Mouse (Mus musculus) stomach, postnatal 0 days (tissue): ENCODE results near the gene Crk. TPM values are rescaled to one million over a fixed set of nuclear protein-coding genes. Genes with fewer than 3 reads are reported as not detected.

Source experiments
- ATAC-seq: fragments of 200-750 bp; cut with Nextera tagmentation; 2 replicates; pipeline ENCODE4 v1.8.0; 2017; ENCODE audit not compliant: low FRiP score, low TSS enrichment
- DNase-seq: peaks from one replicate; pipeline ENCODE4 v3.0.0-alpha.2; 2016; ENCODE audit warnings: low spot score
- H3K27ac ChIP-seq: fragments of 300-500 bp; sonication (generic); replicated peaks from 2 replicates; pipeline ENCODE4 v1.5.1; 2014; ENCODE audit warnings: mild to moderate bottlenecking, control low read depth
- H3K27me3 ChIP-seq: fragments of 300-500 bp; sonication (generic); 2 replicates; pipeline ENCODE4 v1.6.1; 2014; ENCODE audit warnings: low read length; ENCODE audit not compliant: control insufficient read depth, insufficient read depth
- H3K36me3 ChIP-seq: fragments of 300-500 bp; sonication (generic); 2 replicates; pipeline ENCODE4 v1.6.1; 2014; ENCODE audit warnings: low read length, mixed read lengths; ENCODE audit not compliant: control insufficient read depth, insufficient read depth
- H3K4me1 ChIP-seq: fragments of 300-500 bp; sonication (generic); replicated peaks from 2 replicates; pipeline ENCODE4 v1.6.1; 2014; ENCODE audit warnings: antibody characterized with exemption; ENCODE audit not compliant: control insufficient read depth, insufficient read depth
- H3K4me2 ChIP-seq: fragments of 300-500 bp; sonication (generic); replicated peaks from 2 replicates; pipeline ENCODE4 v1.6.1; 2014; ENCODE audit warnings: low read depth, mild to moderate bottlenecking, control low read depth, moderate library complexity
- H3K4me3 ChIP-seq: fragments of 300-500 bp; sonication (generic); 2 replicates; pipeline ENCODE4 v1.5.1; 2014; ENCODE audit warnings: low read depth, low read length, control low read depth
- H3K9ac ChIP-seq: fragments of 300-500 bp; sonication (generic); 2 replicates; pipeline ENCODE4 v1.6.1; 2014; ENCODE audit warnings: mild to moderate bottlenecking, low read length, control low read depth, mixed read lengths
- H3K9me3 ChIP-seq: fragments of 300-500 bp; sonication (generic); 2 replicates; pipeline ENCODE4 v1.6.1; 2016; ENCODE audit warnings: low read length; ENCODE audit not compliant: control insufficient read depth
- CTCF ChIP-seq: IDR thresholded peaks from 2 replicates; pipeline ENCODE4 v1.5.1; 2016; ENCODE audit warnings: antibody characterized with exemption, low read depth, mild to moderate bottlenecking, moderate library complexity
- EP300 ChIP-seq: optimal IDR thresholded peaks from 2 replicates; pipeline ENCODE3; 2016; ENCODE audit warnings: antibody characterized with exemption
- WGBS: fragments of 180-500 bp; shearing (Covaris S2); extraction: QIAGEN DNeasy Blood & Tissue Kit; methylation state at CpG from one replicate; pipeline ENCODE4 v1.1.7; 2014; 5-methylcytosine and 5-hydroxymethylcytosine counted together
- polyA plus RNA-seq: library from polyadenylated mRNA; unstranded; fragments of >200 nt; fragmentation: Nextera tagmentation; extraction: Ambion mirVana; gene quantifications from 2 replicates; pipeline ENCODE4 v1.2.1, GENCODE M21; 2015

Crk gene
- polyA plus RNA-seq, 1 experiment from 2014 or later: 68.8 TPM

GRCm38 (mm10) chr11:75702761-75703160, 23.7 kb downstream of the Crk start:
- peaks cover 21% of the 10 kb centered on the region for H3K36me3 ChIP-seq
- no peaks in the 10 kb centered on the region for H3K27me3 ChIP-seq
- TF ChIP-seq EP300 (no peak), CTCF (no peak)
- no peak overlapping the region for H3K9ac ChIP-seq
- WGBS: 93% methylated on average over 6 of the region's 6 CpGs
- H3K4me1 ChIP-seq: no peaks in the 10 kb centered on the region
- H3K4me3 ChIP-seq: no peak overlapping the region
- H3K9me3 ChIP-seq: no peaks in the 10 kb centered on the region
- H3K4me2 ChIP-seq: no peak overlapping the region
- ATAC-seq (no peak), DNase-seq (no peak)
- H3K27ac ChIP-seq: no peak overlapping the region

GRCm38 (mm10) chr11:75703748-75704147, 24.7 kb downstream of the Crk start:
- H3K4me1 ChIP-seq: no peaks in the 10 kb centered on the region
- DNase-seq: no peak
- H3K4me2 ChIP-seq: no peak overlapping the region
- TF ChIP-seq EP300: no peak
- TF ChIP-seq CTCF: no peak
- peaks cover 19% of the 10 kb centered on the region for H3K36me3 ChIP-seq
- ATAC-seq: no peak
- no peak overlapping the region for H3K9ac ChIP-seq
- no peak overlapping the region for H3K4me3 ChIP-seq
- H3K9me3 ChIP-seq: no peaks in the 10 kb centered on the region
- H3K27ac ChIP-seq: no peak overlapping the region
- no peaks in the 10 kb centered on the region for H3K27me3 ChIP-seq
- 87% methylated on average over 2 of the region's 2 CpGs for WGBS

GRCm38 (mm10) chr11:75713949-75714348, 34.9 kb downstream of the Crk start:
- H3K4me2 ChIP-seq: no peak overlapping the region
- no peaks in the 10 kb centered on the region for H3K9me3 ChIP-seq
- H3K27ac ChIP-seq: no peak overlapping the region
- peak; percentile 74 for TF ChIP-seq CTCF
- no peak for TF ChIP-seq EP300
- no peaks in the 10 kb centered on the region for H3K27me3 ChIP-seq
- DNase-seq: no peak
- H3K9ac ChIP-seq: no peak overlapping the region
- 94% methylated on average over 1 of the region's 1 CpGs for WGBS
- no peak overlapping the region for H3K4me3 ChIP-seq
- no peaks in the 10 kb centered on the region for H3K4me1 ChIP-seq
- no peak for ATAC-seq
- no peaks in the 10 kb centered on the region for H3K36me3 ChIP-seq

DNA sequence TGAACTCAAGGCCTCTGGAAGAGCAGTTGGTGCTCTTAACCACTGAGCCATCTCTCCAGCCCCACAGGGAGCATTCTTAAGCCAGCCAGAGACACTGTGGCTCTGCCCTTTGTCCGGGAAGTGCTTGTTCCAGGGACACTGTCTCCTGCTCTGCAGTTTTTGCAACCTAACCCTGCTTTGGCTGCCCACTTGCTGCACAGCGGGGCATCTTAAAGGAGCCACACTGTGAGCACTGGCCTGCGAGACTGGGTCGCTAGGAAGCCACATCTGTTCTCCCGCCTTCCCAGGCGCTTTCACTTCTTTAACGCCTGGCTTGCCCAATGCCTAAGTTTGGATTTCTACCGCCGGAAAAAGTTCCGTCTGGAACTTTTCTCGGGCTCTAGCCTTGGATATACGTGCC, 36.5 kb downstream of the Crk start:
- Histone ChIP-seq H3K27ac (no peak overlapping the region), H3K4me3 (no peak overlapping the region), H3K36me3 (no peaks in the 10 kb centered on the region), H3K27me3 (no peaks in the 10 kb centered on the region), H3K4me2 (no peak overlapping the region), H3K9me3 (no peaks in the 10 kb centered on the region), H3K9ac (no peak overlapping the region), H3K4me1 (no peaks in the 10 kb centered on the region)
- 35% methylated on average over 12 of the region's 12 CpGs for whole genome bisulfite sequencing
- DNase-seq: no peak
- TF ChIP-seq CTCF (no peak), EP300 (no peak)
- no peak for ATAC-seq

GRCm38 (mm10) chr11:75716661-75717325, 37.7 kb downstream of the Crk start:
- 64% methylated on average over 7 of the region's 8 CpGs for WGBS
- no peaks in the 10 kb centered on the region for H3K27me3 ChIP-seq

GRCm38 (mm10) chr11:75722339-75722738, 43.3 kb downstream of the Crk start:
- no peak overlapping the region for H3K9ac ChIP-seq
- no peak overlapping the region for H3K4me3 ChIP-seq
- H3K4me2 ChIP-seq: no peak overlapping the region
- TF ChIP-seq CTCF (no peak), EP300 (no peak)
- ATAC-seq: no peak
- 39% methylated on average over 4 of the region's 4 CpGs for WGBS
- H3K36me3 ChIP-seq: no peaks in the 10 kb centered on the region
- H3K27me3 ChIP-seq: no peaks in the 10 kb centered on the region
- H3K27ac ChIP-seq: no peak overlapping the region
- DNase-seq: no peak
- no peaks in the 10 kb centered on the region for H3K9me3 ChIP-seq
- H3K4me1 ChIP-seq: no peaks in the 10 kb centered on the region

More at GRCm38 (mm10) chr11:75716661-75717325, 37.7 kb downstream of the Crk start:
- Histone ChIP-seq H3K4me1 (no peaks in the 10 kb centered on the region), H3K9ac (no peak overlapping the region), H3K4me2 (no peak overlapping the region), H3K4me3 (no peak overlapping the region), H3K9me3 (no peaks in the 10 kb centered on the region), H3K27ac (no peak overlapping the region), H3K36me3 (no peaks in the 10 kb centered on the region)
- TF ChIP-seq EP300 (no peak), CTCF (peak; percentile 37)
- no peak for ATAC-seq
- no peak for DNase-seq
